ENCODE assay signal across 18 mouse cellular contexts in genomic region chr4:137527872-137528271, GRCm38 (mm10). TPM values are rescaled to one million over a fixed set of nuclear protein-coding genes. Genes with fewer than 3 reads are reported as not detected.
"Had no signal": no experiment of that assay in that cellular context is flagged by ENCODE, and none has a peak within 500 bp of the region (broad histone marks: within the 10 kb centered on the region; RNA-seq: fewer than 3 reads in every experiment).

No protein-coding gene starts in this region.

- H3K4me3 ChIP-seq: layer of hippocampus, adult 2 months; limb, embryonic 12.5 days; megakaryocyte, embryonic 14.5 days; midbrain, embryonic 12.5 days; neural tube, embryonic 13.5 days had no signal

- H3K36me3 ChIP-seq: midbrain, embryonic 12.5 days; neural tube, embryonic 13.5 days had no signal

- H3K27me3 ChIP-seq: limb, embryonic 12.5 days; midbrain, embryonic 12.5 days; neural tube, embryonic 13.5 days had no signal

- H3K4me2 ChIP-seq: limb, embryonic 12.5 days; lung, embryonic 14.5 days; midbrain, embryonic 12.5 days; neural tube, embryonic 13.5 days had no signal

- ATAC-seq: midbrain, embryonic 16.5 days had no signal

- H3K9me3 ChIP-seq: midbrain, embryonic 12.5 days; neural tube, embryonic 13.5 days had no signal

- DNase-seq: lung, embryonic 14.5 days; right cerebral cortex, postnatal 4 days; spleen, adult 18-20 months; thymus, adult 18-20 months; thymus, postnatal 14 days had no signal

- H3K4me1 ChIP-seq: limb, embryonic 12.5 days; megakaryocyte, embryonic 14.5 days had no signal

- H3K9ac ChIP-seq: limb, embryonic 12.5 days; liver, embryonic 14.5 days; lung, embryonic 14.5 days; midbrain, embryonic 12.5 days; neural tube, embryonic 13.5 days had no signal

- H3K27ac ChIP-seq: kidney, postnatal 0 days; layer of hippocampus, adult 2 months; limb, embryonic 12.5 days; liver, embryonic 14.5 days; macrophage; midbrain, embryonic 12.5 days; neural tube, embryonic 13.5 days had no signal

RNA-seq across cellular contexts. Expression of gene Ldlrad2, which starts 46.5 kb away (rescaled TPM):
- total RNA-seq: layer of hippocampus, adult 2 months; layer of hippocampus, postnatal 10 days; left cerebral cortex, postnatal 36 days; liver, adult 2 months had no signal
- polyA plus RNA-seq: kidney, postnatal 0 days; limb, embryonic 12.5 days; liver, adult 2 months; liver, embryonic 14.5 days; lung, embryonic 14.5 days; macrophage; midbrain, embryonic 12.5 days; midbrain, embryonic 16.5 days; neural tube, embryonic 13.5 days; stomach, embryonic 14.5 days had no signal
